Mouse (Mus musculus): Measurements from ENCODE around the gene Gm3336.

Gene Gm3336

DNA sequence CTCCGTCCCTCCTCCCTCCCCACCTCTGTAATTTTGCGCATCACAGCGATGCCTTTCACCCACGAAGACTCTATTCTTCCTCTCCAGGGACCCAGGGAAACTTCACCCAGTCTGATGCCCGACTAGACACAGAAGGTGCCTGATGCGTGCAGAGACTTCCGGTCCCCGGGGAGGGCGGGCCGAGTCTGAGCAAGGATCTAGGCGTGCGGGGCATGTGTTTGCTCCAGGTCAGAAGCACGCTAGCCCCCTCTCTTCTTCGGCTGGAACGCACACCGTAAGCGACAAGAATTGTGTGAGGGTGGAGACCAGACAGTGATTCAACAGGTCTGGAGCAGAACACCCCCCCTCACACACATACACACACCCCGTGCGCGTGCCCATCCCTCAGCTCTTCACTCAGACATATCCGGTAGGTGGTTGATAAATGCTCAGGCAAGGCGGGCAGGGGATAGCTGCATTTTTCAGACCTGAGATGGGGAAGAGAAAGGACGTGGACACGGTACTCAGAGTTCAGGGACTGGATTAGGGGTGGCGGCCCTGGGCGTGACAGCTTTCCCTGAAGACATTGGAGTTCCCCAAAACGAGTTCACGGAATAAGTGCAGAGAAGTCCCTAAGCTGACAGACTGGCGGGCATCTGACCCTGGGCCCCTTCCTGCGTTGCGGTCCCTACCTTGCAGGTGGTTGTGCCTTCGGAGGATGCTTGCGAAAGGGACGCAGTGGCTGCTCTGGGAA is 47.7 kb downstream of the Gm3336 start:
- DNase-seq, result peak; percentile 52

DNA sequence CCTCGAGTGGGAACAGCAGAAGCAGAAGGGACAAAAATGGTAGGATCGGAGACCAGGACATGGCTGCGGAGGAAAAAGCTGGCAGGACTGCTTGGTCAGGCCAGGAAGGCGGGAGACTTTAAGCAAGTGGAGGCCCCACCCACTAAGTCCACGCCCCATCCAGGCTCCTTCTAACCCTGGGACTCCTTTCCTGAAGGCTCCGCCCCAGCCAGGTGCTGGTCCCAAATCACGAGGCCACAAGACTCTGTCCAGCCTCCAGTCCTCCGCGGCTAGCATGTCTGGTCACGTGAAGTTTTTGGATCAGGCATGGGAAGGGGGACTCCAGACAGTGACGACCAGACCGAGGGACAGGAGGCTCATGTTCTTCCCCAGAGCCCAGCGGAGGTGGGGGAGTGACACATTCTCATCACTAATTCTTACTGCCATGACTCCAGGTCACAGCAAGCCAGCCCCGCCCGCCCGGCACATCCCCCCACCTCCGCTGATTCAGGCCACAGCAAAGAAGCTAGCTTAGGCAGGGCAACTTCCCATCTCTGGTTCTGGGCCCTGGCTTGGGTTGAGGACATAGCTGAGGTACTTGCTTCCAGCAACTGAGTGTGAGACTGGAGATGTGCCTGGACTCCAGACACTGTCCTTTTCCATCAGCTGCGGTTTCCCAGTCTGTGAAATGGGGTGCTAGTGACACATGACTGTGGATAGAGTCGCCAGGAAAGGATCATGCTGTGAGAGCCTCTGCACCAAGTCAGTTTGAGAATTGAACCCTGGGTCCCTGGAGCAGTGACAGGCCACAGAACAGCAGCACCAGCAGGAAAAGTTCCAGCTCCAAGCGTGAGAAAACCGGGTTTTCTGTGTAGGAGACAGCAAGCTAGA is 48.5 kb downstream of the Gm3336 start:
- peak; percentile 91 for DNase-seq

DNA sequence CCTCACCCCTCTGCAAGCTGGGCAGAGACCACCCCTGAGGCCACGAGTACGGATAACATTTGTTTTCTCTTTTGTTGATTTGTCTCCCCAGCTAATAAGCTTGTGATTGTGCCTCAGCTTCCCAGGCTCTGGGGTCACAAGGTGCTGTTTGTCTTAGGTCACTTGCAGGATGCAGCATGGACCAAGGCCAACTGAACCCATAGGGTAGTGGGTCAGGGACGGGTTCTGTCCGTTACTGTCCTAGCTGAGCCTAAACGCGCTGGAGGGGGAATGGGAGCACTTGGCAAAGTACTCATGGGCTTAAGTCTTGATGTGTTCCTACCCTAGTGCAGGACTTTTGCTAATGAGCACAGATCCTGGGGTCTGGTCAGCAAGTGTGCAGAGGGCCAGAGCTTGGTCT is 49.2 kb downstream of the Gm3336 start:
- no peak for DNase-seq

DNA sequence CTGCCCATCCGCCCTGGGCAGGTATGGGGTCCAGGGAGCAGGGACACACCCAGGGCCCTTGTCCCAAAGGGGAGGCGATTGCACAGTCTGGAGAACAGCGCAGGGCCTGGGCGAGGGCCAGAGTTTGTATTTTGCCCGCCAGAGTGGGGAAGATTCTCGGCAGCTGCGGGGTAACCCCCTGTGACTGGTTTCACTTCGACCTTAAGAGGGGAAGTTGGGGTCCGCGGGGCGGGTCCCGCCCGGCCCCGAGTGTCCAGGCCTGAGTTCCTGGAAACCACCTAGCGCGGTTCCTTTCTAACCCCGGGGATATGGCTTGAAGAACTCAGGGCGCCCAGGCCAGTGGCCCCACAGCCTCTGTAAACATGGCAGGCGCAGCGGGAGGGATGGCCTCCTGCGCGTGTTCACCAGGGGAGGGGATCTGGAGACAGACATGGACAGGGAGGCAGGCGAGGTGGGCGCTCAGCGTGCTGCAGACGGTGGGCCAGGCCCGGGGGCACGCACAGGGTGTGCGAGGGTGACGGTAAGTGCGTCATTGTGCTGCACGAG is 50.0 kb downstream of the Gm3336 start:
- no peak for DNase-seq

DNA sequence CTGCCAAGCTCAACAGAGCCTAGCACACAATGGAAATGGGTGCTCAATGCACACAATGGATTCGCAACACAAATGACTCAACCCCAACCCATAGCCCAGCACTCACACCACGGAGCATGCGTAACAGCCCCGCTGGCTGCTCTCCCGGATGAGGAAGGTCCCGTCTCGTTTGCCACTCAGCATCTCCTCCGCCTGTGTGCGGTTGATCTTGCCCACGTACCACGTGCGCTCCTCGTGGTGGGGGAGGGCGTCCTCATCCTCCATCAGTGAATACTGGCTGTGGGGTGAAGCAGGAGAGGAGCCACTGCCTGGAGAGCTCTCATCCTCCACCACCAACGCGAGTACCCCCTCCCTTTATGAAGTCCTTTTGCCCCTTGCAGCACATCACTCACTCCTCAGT is 50.6 kb downstream of the Gm3336 start:
- DNase-seq, result no peak

DNA sequence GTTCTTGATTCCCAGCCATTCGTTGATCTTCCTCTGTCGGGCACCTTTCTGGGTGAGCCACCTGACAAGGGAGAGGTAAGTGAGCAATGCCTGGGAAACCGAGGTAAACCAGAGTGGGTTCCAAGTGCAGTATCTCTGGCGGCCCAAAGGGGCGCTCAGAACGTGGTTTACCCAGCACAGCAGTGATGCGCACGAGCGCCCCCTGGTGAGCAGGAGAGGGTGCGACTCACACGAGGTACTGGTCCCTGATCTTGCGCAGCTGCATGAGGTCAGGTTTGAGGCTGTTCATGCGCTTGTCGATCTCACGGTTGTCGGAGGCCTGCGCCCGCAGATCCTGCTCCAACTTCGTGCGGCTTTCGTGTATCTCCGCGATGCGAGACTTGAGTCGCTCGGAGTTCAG is 51.0 kb downstream of the Gm3336 start:
- DNase-seq, result peak; percentile 96

DNA sequence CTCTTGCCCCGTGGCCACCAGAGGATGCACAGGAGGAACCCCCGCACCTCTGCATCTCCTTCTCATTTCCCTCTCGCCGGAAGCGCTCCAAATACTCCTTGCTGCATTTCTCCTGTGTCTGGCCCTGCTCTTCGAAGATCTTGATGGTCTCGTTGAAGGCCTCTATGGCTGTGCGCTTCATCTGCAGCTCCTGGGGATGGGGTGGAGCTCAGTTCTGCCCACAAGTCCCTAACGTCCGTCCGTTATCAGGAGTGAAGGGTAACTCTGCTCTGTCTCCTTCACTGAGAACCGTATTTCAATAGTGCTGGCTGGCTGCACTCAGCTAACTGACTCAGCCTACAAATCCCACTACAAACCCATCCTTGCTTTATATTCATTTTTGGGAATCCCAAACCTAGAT is 51.5 kb downstream of the Gm3336 start:
- no peak for DNase-seq

DNA sequence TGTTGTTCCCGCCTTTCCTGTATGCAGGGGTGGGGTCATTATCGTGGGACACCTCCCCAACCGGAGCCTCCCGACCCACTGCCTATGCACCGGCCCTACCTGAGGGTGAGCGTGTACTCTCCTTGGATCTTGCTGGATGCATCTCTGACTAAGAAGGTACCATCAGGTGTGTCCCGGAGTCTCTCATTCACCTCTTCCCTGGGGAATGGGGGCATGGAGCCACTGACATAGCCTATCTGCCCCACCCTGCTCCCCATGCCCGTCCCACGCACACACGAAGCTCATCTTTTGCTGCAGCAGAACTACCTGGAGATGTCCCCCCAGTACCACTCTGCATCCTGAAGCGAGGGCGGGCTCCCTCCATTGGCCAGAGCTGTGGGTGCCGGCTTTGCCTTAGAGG is 52.4 kb downstream of the Gm3336 start:
- DNase-seq, result no peak

DNA sequence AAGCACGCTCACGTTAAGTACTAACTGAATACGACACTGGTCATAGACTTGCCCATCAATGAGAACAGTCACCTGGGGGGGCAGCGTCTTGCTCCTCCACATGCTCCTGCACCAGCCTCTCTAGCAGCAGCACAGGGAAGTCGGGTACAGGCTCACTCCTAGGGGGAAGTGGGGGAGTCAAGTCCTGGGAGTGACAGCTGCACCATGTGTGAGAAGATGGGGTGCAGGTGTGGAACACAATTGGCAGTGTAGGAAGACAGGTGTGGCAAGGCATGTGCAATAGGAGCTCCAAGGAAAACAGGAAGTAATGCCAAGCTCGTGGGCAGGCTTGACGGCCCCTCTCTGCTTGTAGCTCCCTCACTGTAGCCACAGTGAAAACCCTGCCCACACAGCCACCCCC is 52.9 kb downstream of the Gm3336 start:
- no peak for DNase-seq

DNA sequence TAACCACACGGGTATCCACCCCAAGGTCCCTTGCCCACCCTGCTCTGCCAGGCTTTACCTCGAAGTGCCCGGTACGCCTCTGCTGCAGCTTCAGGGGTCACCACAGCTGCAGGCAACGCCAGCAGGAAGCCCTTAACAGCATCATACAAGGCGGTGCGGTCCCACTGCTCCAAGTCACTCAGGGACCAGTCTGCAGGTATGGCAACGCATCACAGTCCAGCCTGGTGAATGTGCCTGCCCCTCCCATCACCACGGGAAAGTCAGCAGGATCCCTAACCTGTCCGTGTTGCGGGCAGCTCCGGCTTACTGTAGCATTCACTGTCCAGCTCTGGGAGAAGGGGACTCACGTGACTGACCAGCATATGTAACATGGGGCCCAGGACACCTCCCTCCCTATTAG is 53.7 kb downstream of the Gm3336 start:
- no peak for DNase-seq

Data from kidney, postnatal 14 days (tissue).